Mouse (Mus musculus) embryonic facial prominence, embryonic 11.5 days (tissue): ENCODE data around the gene Slc38a2. TPM values are rescaled to one million over a fixed set of nuclear protein-coding genes. Genes with fewer than 3 reads are reported as not detected.
A peak's percentile ranks its signal among the peaks of the same experiment; 100 is the strongest.

Experiments
- ATAC-seq: fragments of 200-750 bp; cut with Nextera tagmentation; replicated peaks from 2 replicates; pipeline ENCODE4 v1.8.0; 2017; ENCODE audit warnings: low read depth; ENCODE audit not compliant: insufficient number of reproducible peaks, low FRiP score, low TSS enrichment
- DNase-seq: peaks from one replicate; pipeline ENCODE4 v3.0.0-alpha.2; 2015; ENCODE audit warnings: low spot score
- H3K27ac ChIP-seq: fragments of 300-500 bp; sonication (generic); replicated peaks from 2 replicates; pipeline ENCODE4 v1.5.1; 2014; ENCODE audit warnings: mild to moderate bottlenecking, low read depth, low read length, control low read depth
- H3K27me3 ChIP-seq: fragments of 300-500 bp; sonication (generic); 2 replicates; pipeline ENCODE4 v1.6.1; 2014; ENCODE audit warnings: mild to moderate bottlenecking, low read length, moderate library complexity, mixed read lengths; ENCODE audit not compliant: control insufficient read depth, insufficient read depth
- H3K36me3 ChIP-seq: fragments of 300-500 bp; sonication (generic); replicated peaks from 2 replicates; pipeline ENCODE4 v1.6.1; 2014; ENCODE audit warnings: low read depth, mild to moderate bottlenecking, low read length, moderate library complexity, mixed read lengths; ENCODE audit not compliant: control insufficient read depth, insufficient read depth
- H3K4me1 ChIP-seq: fragments of 300-500 bp; sonication (generic); 2 replicates; pipeline ENCODE4 v1.6.1; 2014; ENCODE audit warnings: low read length, mixed read lengths; ENCODE audit not compliant: control insufficient read depth, insufficient read depth
- H3K4me2 ChIP-seq: fragments of 300-500 bp; sonication (generic); 2 replicates; pipeline ENCODE4 v1.6.1; 2014; ENCODE audit warnings: low read depth, mild to moderate bottlenecking, control low read depth, low read length, moderate library complexity
- H3K4me3 ChIP-seq: fragments of 300-500 bp; sonication (generic); 2 replicates; pipeline ENCODE4 v1.5.1; 2014; ENCODE audit warnings: low read depth, low read length, control low read depth
- H3K9ac ChIP-seq: fragments of 300-500 bp; sonication (generic); replicated peaks from 2 replicates; pipeline ENCODE4 v1.6.1; 2014; ENCODE audit warnings: mild to moderate bottlenecking, control low read depth, low read length
- H3K9me3 ChIP-seq: fragments of 300-500 bp; sonication (generic); replicated peaks from 2 replicates; pipeline ENCODE4 v1.6.1; 2016; ENCODE audit warnings: mild to moderate bottlenecking, low read length, inconsistent platforms, mixed read lengths; ENCODE audit not compliant: control insufficient read depth
- WGBS: fragments of 180-500 bp; shearing (Covaris S2); extraction: QIAGEN DNeasy Blood & Tissue Kit; methylation state at CpG from one replicate; pipeline ENCODE4 v1.1.7; 2014; 5-methylcytosine and 5-hydroxymethylcytosine counted together
- polyA plus RNA-seq: library from polyadenylated mRNA; unstranded; fragments of >200 nt; fragmentation: Nextera tagmentation; extraction: Ambion mirVana; gene quantifications from 2 replicates; pipeline ENCODE4 v1.2.1, GENCODE M21; 2014

Slc38a2 gene
- polyA plus RNA-seq, 1 experiment from 2014 or later, result 255 TPM

DNA sequence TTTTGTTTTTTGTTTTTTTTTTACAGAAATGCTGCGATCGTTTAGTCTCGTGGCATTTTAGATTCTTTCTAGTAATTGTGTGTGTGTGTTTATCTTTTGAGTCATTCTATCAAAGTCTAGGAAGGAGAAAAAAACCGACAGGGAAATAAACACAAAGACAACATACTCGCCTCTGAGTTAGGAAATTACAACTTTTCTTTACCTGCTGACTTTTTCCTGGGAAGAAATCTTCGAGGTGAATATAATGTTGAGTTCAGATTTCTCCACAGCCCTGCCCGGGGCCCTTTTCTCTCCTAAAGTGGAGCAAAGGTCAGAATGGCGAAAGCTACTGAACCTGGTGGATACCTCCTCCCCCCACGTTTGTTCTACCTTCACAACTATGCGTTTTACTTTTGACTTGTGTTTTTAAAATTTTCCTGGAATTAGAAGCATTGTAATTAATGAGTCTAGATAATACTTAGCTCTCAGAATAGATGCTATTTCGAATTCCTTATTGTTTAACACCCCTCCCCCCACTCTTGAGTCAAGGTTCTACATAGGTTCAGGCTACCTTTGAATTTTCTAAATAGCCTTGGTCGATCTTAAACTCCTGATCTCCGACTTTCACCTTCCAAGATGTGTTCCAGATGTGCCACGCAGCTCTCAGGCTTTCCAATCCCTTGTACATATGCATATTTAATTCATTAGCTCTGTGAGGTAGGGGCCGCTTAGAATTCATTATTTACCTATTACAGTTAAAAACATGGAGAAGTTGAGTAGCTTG, 11.0 kb upstream of the Slc38a2 start:
- ATAC-seq (no peak), DNase-seq (peak; percentile 70)
- 19% methylated on average over 15 of the region's 15 CpGs for WGBS
- Histone ChIP-seq H3K27me3 (no peaks in the 10 kb centered on the region), H3K9me3 (no peaks in the 10 kb centered on the region), H3K4me2 (peak overlapping the region; percentile 91), H3K9ac (peak overlapping the region; percentile 95), H3K27ac (peak overlapping the region; percentile 97), H3K36me3 (no peaks in the 10 kb centered on the region), H3K4me3 (peak overlapping the region; percentile 47), H3K4me1 (no peaks in the 10 kb centered on the region)

DNA sequence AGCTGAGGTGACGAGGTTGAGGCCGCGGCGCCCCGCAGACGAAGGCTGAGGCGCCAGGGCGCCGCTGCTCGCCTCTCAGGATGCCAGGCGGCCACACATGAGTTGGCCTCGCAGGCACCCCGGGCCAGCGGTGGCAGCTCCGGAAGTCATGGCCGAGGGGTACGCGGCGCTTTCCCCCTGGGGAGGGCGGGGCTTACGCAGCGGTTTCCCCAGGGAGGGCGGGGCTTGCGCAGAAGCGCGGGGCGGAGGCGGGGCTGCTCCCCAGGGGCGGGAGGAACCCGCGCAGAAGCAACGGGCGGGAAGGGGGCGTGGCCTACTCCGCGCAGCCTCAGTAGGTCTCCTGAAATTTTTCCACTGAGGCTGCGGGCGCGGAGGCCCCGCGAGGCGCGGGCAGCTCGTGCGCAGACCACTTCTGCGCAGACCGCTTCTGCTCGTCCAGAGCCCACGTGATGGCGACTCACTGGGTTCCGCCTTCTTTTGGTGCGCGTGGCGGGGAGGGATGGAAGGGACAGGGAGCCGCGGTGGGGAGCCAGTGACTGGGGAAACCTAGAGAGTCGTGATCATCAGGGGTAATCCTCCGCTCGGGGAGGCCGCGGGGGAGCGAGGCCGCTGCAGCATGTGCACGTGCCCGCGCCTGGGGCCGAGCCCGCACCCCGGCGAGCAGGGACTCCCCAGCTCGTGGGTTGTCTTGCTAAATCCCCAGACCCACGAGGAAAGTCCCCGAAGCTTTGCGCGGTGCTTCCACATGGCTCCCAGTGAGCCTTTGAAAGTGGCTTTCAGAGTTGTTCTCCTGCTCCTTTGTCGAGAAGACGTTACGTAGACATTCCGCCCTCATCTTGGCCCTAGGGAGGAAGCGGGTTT, 10.2 kb upstream of the Slc38a2 start:
- Histone ChIP-seq H3K9me3 (no peaks in the 10 kb centered on the region), H3K27ac (peak overlapping the region; percentile 97), H3K36me3 (no peaks in the 10 kb centered on the region), H3K9ac (peak overlapping the region; percentile 95), H3K4me1 (no peaks in the 10 kb centered on the region), H3K4me3 (peak overlapping the region; percentile 47), H3K27me3 (no peaks in the 10 kb centered on the region), H3K4me2 (peak overlapping the region; percentile 91)
- DNase-seq (peak; percentile 98), ATAC-seq (peak; percentile 87)
- WGBS, result under 1% methylated on average over 80 of the region's 80 CpGs

DNA sequence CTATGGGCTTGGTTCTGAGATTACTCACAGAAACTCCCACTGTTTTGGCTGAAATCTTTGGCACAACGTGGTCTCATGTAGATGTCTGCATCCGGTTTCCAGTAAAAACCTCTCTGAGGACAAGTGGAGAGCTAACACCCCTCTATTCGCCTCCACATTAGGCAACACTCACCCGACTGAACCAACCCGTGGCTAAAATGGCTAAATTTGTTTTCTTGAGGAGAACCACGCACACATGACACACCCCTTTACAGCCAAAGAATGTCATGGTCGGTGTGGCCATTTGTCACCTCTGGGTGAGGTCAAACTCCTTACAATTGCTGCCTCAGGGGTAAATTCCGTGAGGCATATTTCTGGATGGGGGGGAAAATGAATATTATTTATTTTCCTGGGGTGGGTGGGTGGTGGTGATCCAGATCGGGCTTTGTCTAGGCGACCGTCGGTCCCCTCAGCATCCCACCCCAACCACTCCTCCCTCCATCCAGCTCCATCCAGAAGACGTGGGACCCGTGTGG, 9.5 kb upstream of the Slc38a2 start:
- Histone ChIP-seq H3K4me3 (peak overlapping the region; percentile 47), H3K27ac (peak overlapping the region; percentile 97), H3K4me2 (peak overlapping the region; percentile 86), H3K9ac (peak overlapping the region; percentile 95), H3K9me3 (no peaks in the 10 kb centered on the region), H3K27me3 (no peaks in the 10 kb centered on the region), H3K4me1 (no peaks in the 10 kb centered on the region), H3K36me3 (no peaks in the 10 kb centered on the region)
- WGBS, result 30% methylated on average over 14 of the region's 14 CpGs
- DNase-seq, result no peak
- no peak for ATAC-seq

DNA sequence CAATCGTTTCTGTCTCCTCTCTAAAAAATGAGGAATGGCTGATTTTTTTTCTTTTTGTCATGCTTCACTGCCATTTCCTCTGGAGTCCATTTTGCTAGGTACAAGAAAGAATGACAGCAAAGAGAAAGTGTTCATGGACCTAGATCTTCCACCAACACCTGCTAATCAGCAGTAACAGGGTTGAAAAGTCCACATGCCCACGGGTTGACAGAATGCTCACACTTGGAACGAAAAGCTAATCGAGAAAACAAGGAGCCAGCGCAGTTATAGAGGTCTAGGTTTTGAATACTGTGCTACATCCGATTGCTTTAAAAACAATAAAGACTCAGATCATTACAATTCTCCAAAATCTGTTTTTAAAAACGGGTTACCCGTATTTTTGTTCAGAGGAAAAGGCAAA, 8.9 kb upstream of the Slc38a2 start:
- Histone ChIP-seq H3K27ac (no peak overlapping the region), H3K4me2 (no peak overlapping the region), H3K9me3 (no peaks in the 10 kb centered on the region), H3K27me3 (no peaks in the 10 kb centered on the region), H3K9ac (no peak overlapping the region), H3K36me3 (no peaks in the 10 kb centered on the region), H3K4me3 (no peak overlapping the region), H3K4me1 (no peaks in the 10 kb centered on the region)
- DNase-seq (no peak), ATAC-seq (no peak)
- 92% methylated on average over 8 of the region's 8 CpGs for WGBS

DNA sequence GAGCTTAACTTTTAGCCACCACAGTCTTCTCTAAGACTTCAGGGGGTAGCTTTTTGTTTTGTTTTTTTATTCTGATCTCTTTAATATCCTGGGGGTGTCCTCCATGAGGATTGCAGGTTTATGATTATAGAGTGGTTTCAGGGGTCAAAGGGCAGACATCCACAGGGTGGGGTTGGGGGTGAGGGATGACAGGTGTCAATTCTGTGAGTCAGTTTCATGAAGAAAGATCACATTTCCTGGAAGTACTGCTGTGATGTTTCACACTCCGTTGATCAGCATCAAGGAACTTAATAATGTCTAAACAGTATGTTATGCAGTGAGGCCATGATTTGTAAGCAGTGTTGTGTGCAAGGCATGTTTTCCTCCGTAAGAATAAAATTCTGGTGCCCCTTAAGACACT, 8.4 kb upstream of the Slc38a2 start:
- no peak overlapping the region for H3K9ac ChIP-seq
- H3K4me3 ChIP-seq, result no peak overlapping the region
- no peak overlapping the region for H3K27ac ChIP-seq
- ATAC-seq (no peak), DNase-seq (no peak)
- no peaks in the 10 kb centered on the region for H3K36me3 ChIP-seq
- H3K4me1 ChIP-seq, result no peaks in the 10 kb centered on the region
- H3K4me2 ChIP-seq, result no peak overlapping the region
- WGBS, result 85% methylated on average over 2 of the region's 2 CpGs
- H3K27me3 ChIP-seq, result no peaks in the 10 kb centered on the region
- H3K9me3 ChIP-seq, result no peaks in the 10 kb centered on the region

DNA sequence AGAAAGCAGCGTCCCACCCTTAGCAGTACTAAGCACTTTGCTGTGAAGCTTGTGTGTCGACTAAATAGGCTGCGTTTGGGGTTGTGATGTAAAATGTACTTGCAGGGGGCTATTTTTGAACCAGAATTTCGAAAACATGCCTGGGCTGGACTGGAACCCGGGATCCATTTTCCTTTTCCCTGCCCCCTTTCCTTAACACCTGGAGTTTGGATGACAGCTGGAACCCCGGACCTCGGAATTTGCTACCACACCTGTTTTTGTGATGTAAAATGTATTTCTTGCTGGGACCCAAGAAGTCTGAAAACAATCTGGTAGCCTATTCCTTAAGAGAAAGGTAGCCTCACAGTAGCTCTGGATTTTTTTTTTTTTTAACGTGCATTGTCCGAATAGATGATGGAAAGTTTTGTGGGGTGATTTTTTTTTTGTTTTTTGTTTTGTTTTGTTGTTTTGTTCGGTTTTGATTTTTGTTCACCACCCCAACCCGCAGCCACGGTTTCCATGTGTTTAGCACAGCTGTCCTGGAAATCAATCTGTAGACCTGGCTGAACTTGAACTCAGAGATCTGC, 3.0 kb upstream of the Slc38a2 start:
- no peak overlapping the region for H3K4me3 ChIP-seq
- H3K36me3 ChIP-seq, result peaks cover 3% of the 10 kb centered on the region; the same call in 1 of the 2 replicates
- H3K4me2 ChIP-seq, result no peak overlapping the region
- no peak overlapping the region for H3K27ac ChIP-seq
- H3K27me3 ChIP-seq, result no peaks in the 10 kb centered on the region
- DNase-seq (no peak), ATAC-seq (no peak)
- no peaks in the 10 kb centered on the region for H3K4me1 ChIP-seq
- H3K9me3 ChIP-seq, result no peaks in the 10 kb centered on the region
- H3K9ac ChIP-seq, result no peak overlapping the region
- WGBS, result 85% methylated on average over 12 of the region's 12 CpGs

DNA sequence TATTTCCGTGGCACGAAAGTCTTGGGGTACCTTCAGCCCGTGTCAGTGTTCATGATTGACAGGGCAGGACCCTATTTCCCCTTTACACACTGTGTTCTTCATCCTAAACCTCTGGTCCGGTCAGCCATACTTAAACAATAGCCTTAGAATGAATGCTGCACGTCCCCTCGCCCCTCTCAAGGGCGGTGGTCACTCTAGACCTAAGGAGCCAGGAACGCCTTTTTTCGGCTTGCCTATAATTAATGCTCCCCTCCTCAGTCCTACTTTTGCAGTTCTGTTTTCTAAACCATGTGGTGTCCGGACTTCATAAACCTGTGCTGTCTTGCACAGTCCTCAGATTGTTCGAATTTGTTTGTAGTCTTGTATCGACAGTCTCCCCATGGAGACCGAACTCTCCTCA, 1.2 kb upstream of the Slc38a2 start:
- DNase-seq, result no peak
- Histone ChIP-seq H3K27me3 (no peaks in the 10 kb centered on the region), H3K4me2 (no peak overlapping the region; the same call in 1 of the 2 replicates), H3K4me1 (no peaks in the 10 kb centered on the region; the same call in 1 of the 2 replicates), H3K27ac (no peak overlapping the region), H3K9me3 (no peaks in the 10 kb centered on the region), H3K36me3 (peaks cover 3% of the 10 kb centered on the region), H3K9ac (no peak overlapping the region), H3K4me3 (no peak overlapping the region)
- WGBS, result 27% methylated on average over 13 of the region's 13 CpGs
- no peak for ATAC-seq
